Mouse (Mus musculus) heart, embryonic 11.5 days (tissue): ENCODE results near the gene Aox3. TPM values are rescaled to one million over a fixed set of nuclear protein-coding genes. Genes with fewer than 3 reads are reported as not detected.

Experiments
- ATAC-seq: fragments of 200-750 bp; cut with Nextera tagmentation; replicated peaks from 2 replicates; pipeline ENCODE4 v1.8.0; 2017; ENCODE audit warnings: moderate library complexity; ENCODE audit not compliant: insufficient number of reproducible peaks, low FRiP score, low TSS enrichment
- H3K27ac ChIP-seq: fragments of 300-500 bp; sonication (generic); 2 replicates; pipeline ENCODE4 v1.5.1; 2014; ENCODE audit warnings: mild to moderate bottlenecking, low read depth, low read length
- H3K27me3 ChIP-seq: fragments of 300-500 bp; sonication (generic); 2 replicates; pipeline ENCODE4 v1.6.1; 2014; ENCODE audit warnings: mild to moderate bottlenecking, low read length, mixed read lengths; ENCODE audit not compliant: control insufficient read depth, insufficient read depth
- H3K36me3 ChIP-seq: fragments of 300-500 bp; sonication (generic); 2 replicates; pipeline ENCODE4 v1.6.1; 2014; ENCODE audit warnings: mild to moderate bottlenecking, low read length, moderate library complexity, mixed read lengths; ENCODE audit not compliant: control insufficient read depth, insufficient read depth
- H3K4me1 ChIP-seq: fragments of 300-500 bp; sonication (generic); 2 replicates; pipeline ENCODE4 v1.6.1; 2014; ENCODE audit warnings: low read length; ENCODE audit not compliant: control insufficient read depth, insufficient read depth
- H3K4me2 ChIP-seq: fragments of 300-500 bp; sonication (generic); 2 replicates; pipeline ENCODE4 v1.6.1; 2014; ENCODE audit warnings: mild to moderate bottlenecking, moderate library complexity
- H3K4me3 ChIP-seq: fragments of 300-500 bp; sonication (generic); 2 replicates; pipeline ENCODE4 v1.5.1; 2014; ENCODE audit warnings: low read depth, low read length
- H3K9ac ChIP-seq: fragments of 300-500 bp; sonication (generic); 2 replicates; pipeline ENCODE4 v1.6.1; 2014; ENCODE audit warnings: mild to moderate bottlenecking, low read depth, low read length, moderate library complexity
- H3K9me3 ChIP-seq: fragments of 300-500 bp; sonication (generic); replicated peaks from 2 replicates; pipeline ENCODE4 v1.6.1; 2016; ENCODE audit warnings: low read length; ENCODE audit not compliant: control insufficient read depth
- WGBS: fragments of 180-500 bp; shearing (Covaris S2); extraction: QIAGEN DNeasy Blood & Tissue Kit; methylation state at CpG from one replicate; pipeline ENCODE4 v1.1.7; 2014; ENCODE audit not compliant: insufficient replicate concordance; 5-methylcytosine and 5-hydroxymethylcytosine counted together
- polyA plus RNA-seq: library from polyadenylated mRNA; unstranded; fragments of >200 nt; fragmentation: Nextera tagmentation; extraction: Ambion mirVana; gene quantifications from 2 replicates; pipeline ENCODE4 v1.2.1, GENCODE M21; 2014

Aox3 gene
- polyA plus RNA-seq, 1 experiment from 2014 or later, result not detected

- no peak overlapping the region for H3K9ac ChIP-seq
- 54% methylated on average over 10 of the region's 10 CpGs for WGBS
- no peak for ATAC-seq
Observed at GRCm38 (mm10) chr1:58144384-58145069, 31.6 kb downstream of the Aox3 start.

GRCm38 (mm10) chr1:58146026-58146425, 33.1 kb downstream of the Aox3 start:
- H3K9me3 ChIP-seq, result no peaks in the 10 kb centered on the region
- H3K4me2 ChIP-seq, result no peak overlapping the region
- H3K27ac ChIP-seq, result no peak overlapping the region
- no peak overlapping the region for H3K9ac ChIP-seq
- no peak overlapping the region for H3K4me3 ChIP-seq
- H3K4me1 ChIP-seq, result no peaks in the 10 kb centered on the region
- no peaks in the 10 kb centered on the region for H3K27me3 ChIP-seq
- no peak for ATAC-seq
- H3K36me3 ChIP-seq, result no peaks in the 10 kb centered on the region
- 83% methylated on average over 10 of the region's 10 CpGs for WGBS

More at GRCm38 (mm10) chr1:58144384-58145069, 31.6 kb downstream of the Aox3 start:
- H3K9me3 ChIP-seq, result no peaks in the 10 kb centered on the region
- no peaks in the 10 kb centered on the region for H3K36me3 ChIP-seq
- no peaks in the 10 kb centered on the region for H3K27me3 ChIP-seq
- no peak overlapping the region for H3K4me3 ChIP-seq
- no peak overlapping the region for H3K27ac ChIP-seq
- no peaks in the 10 kb centered on the region for H3K4me1 ChIP-seq
- no peak overlapping the region for H3K4me2 ChIP-seq

GRCm38 (mm10) chr1:58147776-58148175, 34.8 kb downstream of the Aox3 start:
- no peaks in the 10 kb centered on the region for H3K27me3 ChIP-seq
- H3K9ac ChIP-seq, result no peak overlapping the region
- no peak overlapping the region for H3K27ac ChIP-seq
- H3K4me2 ChIP-seq, result no peak overlapping the region
- no peak overlapping the region for H3K4me3 ChIP-seq
- WGBS, result 73% methylated on average over 6 of the region's 6 CpGs
- no peak for ATAC-seq
- no peaks in the 10 kb centered on the region for H3K4me1 ChIP-seq
- no peaks in the 10 kb centered on the region for H3K36me3 ChIP-seq
- no peaks in the 10 kb centered on the region for H3K9me3 ChIP-seq

GRCm38 (mm10) chr1:58152247-58152646, 39.3 kb downstream of the Aox3 start:
- no peaks in the 10 kb centered on the region for H3K9me3 ChIP-seq
- H3K36me3 ChIP-seq, result no peaks in the 10 kb centered on the region
- no peak overlapping the region for H3K4me2 ChIP-seq
- ATAC-seq, result no peak
- no peak overlapping the region for H3K9ac ChIP-seq
- WGBS, result 62% methylated on average over 8 of the region's 8 CpGs
- no peak overlapping the region for H3K4me3 ChIP-seq
- no peaks in the 10 kb centered on the region for H3K4me1 ChIP-seq
- H3K27ac ChIP-seq, result no peak overlapping the region
- H3K27me3 ChIP-seq, result no peaks in the 10 kb centered on the region

GRCm38 (mm10) chr1:58156747-58157146, 43.8 kb downstream of the Aox3 start:
- Histone ChIP-seq H3K4me1 (no peaks in the 10 kb centered on the region), H3K4me2 (no peak overlapping the region), H3K4me3 (no peak overlapping the region), H3K36me3 (no peaks in the 10 kb centered on the region), H3K27ac (no peak overlapping the region), H3K27me3 (no peaks in the 10 kb centered on the region), H3K9me3 (no peaks in the 10 kb centered on the region), H3K9ac (no peak overlapping the region)
- WGBS, result 52% methylated on average over 5 of the region's 5 CpGs
- ATAC-seq, result no peak

GRCm38 (mm10) chr1:58169893-58170292, 57.0 kb downstream of the Aox3 start:
- ATAC-seq, result no peak
- Histone ChIP-seq H3K4me2 (no peak overlapping the region), H3K27ac (no peak overlapping the region), H3K36me3 (no peaks in the 10 kb centered on the region), H3K4me3 (no peak overlapping the region), H3K27me3 (0 out of 2 replicates have a peak, but pooled peaks cover 2% of the 10 kb centered on the region), H3K4me1 (no peaks in the 10 kb centered on the region), H3K9me3 (no peaks in the 10 kb centered on the region), H3K9ac (no peak overlapping the region)
- 65% methylated on average over 6 of the region's 6 CpGs for WGBS

GRCm38 (mm10) chr1:58188514-58189175, 75.7 kb downstream of the Aox3 start:
- Histone ChIP-seq H3K9me3 (no peaks in the 10 kb centered on the region), H3K4me3 (no peak overlapping the region), H3K4me1 (no peaks in the 10 kb centered on the region), H3K36me3 (no peaks in the 10 kb centered on the region), H3K27me3 (no peaks in the 10 kb centered on the region), H3K4me2 (no peak overlapping the region), H3K27ac (no peak overlapping the region), H3K9ac (no peak overlapping the region)
- WGBS, result 53% methylated on average over 5 of the region's 5 CpGs
- no peak for ATAC-seq

GRCm38 (mm10) chr1:58194317-58194716, 81.4 kb downstream of the Aox3 start:
- H3K27ac ChIP-seq, result no peak overlapping the region
- no peak for ATAC-seq
- no peak overlapping the region for H3K4me3 ChIP-seq
- H3K9ac ChIP-seq, result no peak overlapping the region
- WGBS, result 81% methylated on average over 12 of the region's 12 CpGs
- H3K36me3 ChIP-seq, result no peaks in the 10 kb centered on the region
- H3K4me2 ChIP-seq, result no peak overlapping the region
- H3K4me1 ChIP-seq, result peaks cover 5% of the 10 kb centered on the region; the same call in 1 of the 2 replicates
- 0 out of 2 replicates have a peak, but pooled peaks cover 3% of the 10 kb centered on the region for H3K27me3 ChIP-seq
- no peaks in the 10 kb centered on the region for H3K9me3 ChIP-seq
